Mouse (Mus musculus) cerebellum, adult 9-11 months (tissue): Measurements from ENCODE around the gene Npepps.

Source experiments
- DNase-seq: peaks from one replicate; pipeline ENCODE4 v3.0.0; 2022

The Npepps gene

GRCm38 (mm10) chr11:97184875-97185274 is 95.6 kb downstream of the Npepps start:
- DNase-seq = no peak

GRCm38 (mm10) chr11:97182446-97182845 is 98.0 kb downstream of the Npepps start:
- DNase-seq = no peak

GRCm38 (mm10) chr11:97181061-97181460 is 99.4 kb downstream of the Npepps start:
- DNase-seq = no peak

GRCm38 (mm10) chr11:97178198-97178597 is 102.2 kb downstream of the Npepps start:
- no peak for DNase-seq

- DNase-seq = peak; percentile 49
Observed at GRCm38 (mm10) chr11:97176851-97177250, 103.6 kb downstream of the Npepps start.

GRCm38 (mm10) chr11:97175499-97175898 is 104.9 kb downstream of the Npepps start:
- peak; percentile 34 for DNase-seq

GRCm38 (mm10) chr11:97160341-97160740 is 120.1 kb downstream of the Npepps start:
- no peak for DNase-seq

GRCm38 (mm10) chr11:97156999-97157398 is 123.4 kb downstream of the Npepps start:
- DNase-seq = no peak
